Mouse (Mus musculus) midbrain, embryonic 16.5 days (tissue): ENCODE measurements around the gene Nsa2. TPM values are rescaled to one million over a fixed set of nuclear protein-coding genes. Genes with fewer than 3 reads are reported as not detected.

Experiments
- polyA plus RNA-seq: library from polyadenylated mRNA; unstranded; fragments of >200 nt; fragmentation: Nextera tagmentation; extraction: Ambion mirVana; gene quantifications from 2 replicates; pipeline ENCODE4 v1.2.1, GENCODE M21; 2015

Gene Nsa2
- polyA plus RNA-seq, 1 experiment from 2014 or later: 30.3 TPM

Other genes with a start within 250 kb of the Nsa2 start
- 0.05 and 0.24 TPM in 2 replicates for gene Gcnt4, start 213.2 kb downstream of the Nsa2 start, polyA plus RNA-seq
- not detected in 2 replicates for gene 1700029F12Rik, start 103.6 kb downstream of the Nsa2 start, polyA plus RNA-seq
- gene Fam169a, start 70.7 kb downstream of the Nsa2 start, polyA plus RNA-seq: 36.6 and 38.2 TPM in 2 replicates
- 0.61 and 0.67 TPM in 2 replicates for gene Gm6169, start 38.7 kb downstream of the Nsa2 start, polyA plus RNA-seq
- 30.1 and 37.0 TPM in 2 replicates for gene Gfm2, start within 50 bp of the Nsa2 start, polyA plus RNA-seq
- 40.3 and 49.8 TPM in 2 replicates for gene Hexb, start 60.4 kb upstream of the Nsa2 start, polyA plus RNA-seq
- gene Enc1, start 103.2 kb upstream of the Nsa2 start, polyA plus RNA-seq: 103 and 119 TPM in 2 replicates